Mouse (Mus musculus): ENCODE results near the gene Trcg1.

Trcg1 gene

DNA sequence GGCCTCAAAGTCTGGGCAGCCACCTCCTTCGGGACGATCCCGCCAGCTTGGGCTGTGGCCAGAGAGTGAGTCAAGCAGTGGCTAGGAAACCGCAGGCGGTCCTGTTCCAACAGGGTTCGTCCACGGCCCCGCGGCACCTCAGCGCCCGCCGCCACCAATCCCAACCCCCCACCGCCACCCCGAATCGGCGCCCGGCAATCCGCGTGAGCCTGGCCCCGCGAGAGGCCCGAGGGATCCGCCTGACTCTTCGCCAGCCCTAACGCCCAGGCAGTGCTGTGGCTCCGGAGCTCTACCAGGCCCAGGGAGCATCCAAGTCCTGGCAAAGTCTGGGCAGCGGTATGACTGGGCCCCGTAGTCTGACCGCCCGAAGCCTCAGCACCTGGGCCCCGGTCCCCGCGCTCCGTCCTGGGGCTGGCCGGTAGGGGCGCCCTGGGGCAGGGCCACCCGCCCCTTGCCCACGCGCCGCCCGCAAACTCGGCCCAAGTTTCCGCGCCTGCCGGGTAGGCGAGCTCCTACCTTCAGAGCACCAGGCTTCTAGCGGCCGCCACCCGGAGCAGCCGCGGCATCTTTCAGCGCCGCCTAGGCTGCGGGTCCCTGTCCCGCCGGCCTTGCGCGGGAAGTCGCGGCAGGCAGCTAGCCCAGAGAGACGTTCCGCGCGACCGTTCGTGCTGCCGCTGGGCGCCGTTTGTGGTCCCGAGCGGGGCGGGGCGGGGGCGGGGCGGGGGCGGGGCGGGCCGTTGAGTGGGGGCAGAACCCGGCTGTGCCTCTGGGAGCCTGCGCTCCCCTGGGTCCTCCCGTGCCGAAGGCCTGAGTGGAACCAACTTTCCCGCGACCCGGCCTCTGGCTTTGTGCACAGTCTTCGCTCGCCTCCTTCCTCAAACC lies 25.8 kb downstream of the Trcg1 start, which contains the start of gene 1700017B05Rik:
TSS of gene 1700017B05Rik (minus strand) at position 700 of the 882 bp plus-strand sequence.
- in situ Hi-C loops (cut with MboI; ENCODE audit: low sequenced_read_pairs) = no loop called here

DNA sequence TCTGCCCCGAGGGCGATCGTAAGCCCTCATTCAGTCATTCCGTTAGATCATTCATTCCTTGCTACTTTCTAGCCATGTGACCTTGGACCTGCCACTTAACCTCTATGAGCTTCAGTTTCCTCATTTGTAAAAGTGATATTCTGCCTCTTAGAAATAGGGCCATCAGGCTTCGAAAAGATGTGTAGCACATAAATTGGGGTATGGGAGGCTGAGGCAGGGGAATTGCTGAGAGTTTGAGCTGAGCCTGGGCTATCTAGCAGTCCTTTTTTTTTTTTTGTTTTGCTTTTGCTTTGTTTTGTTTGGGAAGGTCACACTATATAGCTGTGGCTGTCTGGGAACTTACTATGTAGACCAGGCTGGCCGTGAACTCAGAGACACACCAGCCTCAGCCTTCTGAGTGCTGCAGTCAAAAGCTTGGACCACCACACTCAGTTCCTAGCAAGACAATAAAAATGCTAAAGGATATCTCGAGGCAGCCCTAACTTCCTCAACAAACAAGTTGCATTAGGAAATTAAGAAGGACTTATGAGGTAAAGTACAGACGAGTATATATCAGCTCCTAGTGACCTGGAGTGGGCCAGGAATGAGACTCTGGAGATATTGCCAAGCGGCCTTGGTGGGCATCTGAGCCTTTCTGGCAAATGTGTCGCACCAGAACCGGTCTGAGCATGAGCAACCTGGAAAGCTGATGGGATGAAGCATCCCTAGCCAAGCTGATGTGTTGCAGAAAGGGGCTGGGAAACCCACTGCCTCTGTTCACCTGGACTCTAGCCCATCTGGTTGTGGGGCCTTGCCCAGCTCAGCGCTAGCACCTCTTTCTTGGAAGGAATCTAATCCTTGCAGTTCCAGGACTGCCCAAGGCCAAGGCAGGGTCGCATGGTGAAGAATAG lies 26.7 kb downstream of the Trcg1 start:
- in situ Hi-C loops (cut with MboI; ENCODE audit: low sequenced_read_pairs) = no loop called here

DNA sequence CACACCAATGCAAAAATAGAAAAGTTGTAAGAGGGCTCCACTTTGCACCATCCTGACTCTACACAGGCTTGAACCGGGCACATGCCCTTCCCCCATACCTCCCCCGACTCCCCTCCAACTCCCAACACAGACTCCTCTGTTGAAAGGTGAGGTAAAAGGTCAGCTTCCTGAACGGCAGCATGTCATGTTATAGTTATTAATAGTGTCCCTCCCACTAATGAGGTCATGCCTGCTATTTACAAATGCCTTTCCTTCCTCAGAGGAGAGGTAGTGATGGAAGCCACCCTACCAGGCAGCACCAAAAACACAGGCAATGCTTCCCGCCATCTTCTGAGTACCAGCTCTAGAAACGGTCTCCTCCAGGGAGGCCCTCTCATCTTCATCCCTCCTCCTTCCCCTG lies 28.8 kb downstream of the Trcg1 start:
- in situ Hi-C loops (cut with MboI; ENCODE audit: low sequenced_read_pairs) = no loop called here

DNA sequence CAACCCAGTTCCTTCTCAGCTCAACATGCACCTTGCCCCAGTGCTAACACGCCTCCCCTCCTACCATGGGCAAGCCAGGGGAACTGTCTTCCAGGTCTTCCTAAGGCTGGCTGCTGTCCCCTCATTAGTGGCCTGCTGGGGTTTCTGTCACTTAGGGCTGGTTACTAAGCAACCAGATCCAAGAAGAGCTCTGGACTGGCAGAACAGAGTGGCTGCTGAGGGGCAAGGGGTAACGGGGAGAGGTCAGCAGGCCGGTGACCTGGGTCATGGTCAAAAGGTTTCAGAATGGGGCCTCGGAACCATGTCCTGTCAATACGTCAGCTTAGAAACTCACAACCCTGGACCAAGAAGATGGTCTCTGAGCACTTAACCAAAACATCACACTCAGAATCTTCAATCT lies 31.1 kb downstream of the Trcg1 start:
- in situ Hi-C loops (cut with MboI; ENCODE audit: low sequenced_read_pairs) = no loop called here

DNA sequence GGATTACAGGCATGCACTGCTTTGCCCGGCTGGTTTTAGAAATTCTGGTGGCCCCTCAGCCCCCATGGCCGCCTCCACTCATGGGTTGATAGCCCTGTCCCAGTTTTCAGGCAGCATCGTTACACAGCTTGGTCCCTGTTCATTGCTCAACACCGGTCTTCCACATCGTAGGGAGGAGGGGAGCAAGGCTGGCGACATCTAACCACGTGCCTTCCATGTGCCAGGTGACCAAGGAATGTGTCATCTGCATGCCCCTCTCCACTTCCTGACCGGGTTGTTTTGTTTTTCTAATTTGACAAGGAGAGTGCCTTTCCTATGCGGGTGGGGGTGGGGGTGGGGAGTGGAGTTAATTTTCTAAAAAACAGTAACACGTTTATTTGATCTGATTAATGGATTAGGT lies 31.7 kb downstream of the Trcg1 start:
- in situ Hi-C loops (cut with MboI; ENCODE audit: low sequenced_read_pairs) = no loop called here

DNA sequence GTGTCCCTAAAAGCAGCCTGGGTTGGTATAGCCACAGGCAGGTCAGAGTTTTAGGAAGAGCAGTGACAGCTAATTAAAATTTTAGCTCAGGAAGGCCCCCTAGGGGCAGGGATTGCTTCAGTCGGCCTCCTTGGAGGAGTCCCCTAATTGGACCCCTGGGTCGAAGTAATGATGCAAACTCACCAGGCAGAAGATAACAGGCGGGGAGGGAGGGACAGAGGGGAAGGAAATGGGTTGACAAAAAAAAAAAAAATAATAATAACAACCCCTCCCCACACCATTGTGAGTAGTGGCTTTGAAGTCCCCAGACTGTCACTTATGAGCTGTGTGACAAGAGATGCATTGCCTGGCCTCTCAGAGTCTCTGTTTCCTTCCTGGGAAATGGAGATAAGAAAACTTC lies 32.2 kb downstream of the Trcg1 start:
- in situ Hi-C loops (cut with MboI; ENCODE audit: low sequenced_read_pairs) = no loop called here

DNA sequence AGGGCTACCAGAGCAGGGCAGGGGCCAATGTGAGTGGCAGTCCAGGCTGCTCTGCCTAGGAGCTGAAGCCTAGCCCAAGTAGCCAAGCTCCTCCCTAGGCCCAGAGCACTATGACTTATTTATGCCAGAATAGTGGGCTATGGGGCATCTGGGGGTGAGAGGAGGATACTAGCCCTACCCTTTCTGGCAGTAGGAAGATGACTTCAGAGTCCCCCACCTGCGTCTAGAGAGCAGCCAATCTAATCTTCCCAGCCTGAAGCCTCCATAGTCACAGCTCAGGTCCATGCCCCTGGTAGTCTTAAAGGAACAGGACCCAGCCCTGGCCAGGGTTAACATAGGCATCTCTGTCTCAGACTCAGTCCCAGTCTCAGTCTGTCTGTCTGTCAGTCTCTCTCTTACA lies 33.0 kb downstream of the Trcg1 start:
- in situ Hi-C loops (cut with MboI; ENCODE audit: low sequenced_read_pairs) = no loop called here

DNA sequence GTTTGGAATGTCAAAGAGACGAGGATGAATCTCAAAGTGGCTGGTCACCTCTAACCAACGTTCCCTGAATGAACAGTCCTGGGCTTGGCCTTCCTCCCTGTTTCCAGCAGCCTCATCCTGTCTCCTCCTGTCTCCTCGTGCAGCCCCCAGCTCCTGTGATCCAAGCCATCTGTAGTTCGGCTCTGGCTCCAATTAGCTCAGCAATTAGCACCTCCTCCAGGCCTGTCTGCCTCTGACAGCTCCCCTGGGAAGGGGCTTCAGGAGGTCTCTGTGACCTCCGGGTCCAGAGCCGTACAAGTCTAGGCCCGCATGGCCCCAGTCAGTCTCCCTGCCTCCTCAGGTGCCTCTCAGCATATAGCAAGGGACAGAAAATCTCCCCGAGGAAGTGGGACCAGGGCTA lies 34.0 kb downstream of the Trcg1 start:
- in situ Hi-C loops (cut with MboI; ENCODE audit: low sequenced_read_pairs) = no loop called here

DNA sequence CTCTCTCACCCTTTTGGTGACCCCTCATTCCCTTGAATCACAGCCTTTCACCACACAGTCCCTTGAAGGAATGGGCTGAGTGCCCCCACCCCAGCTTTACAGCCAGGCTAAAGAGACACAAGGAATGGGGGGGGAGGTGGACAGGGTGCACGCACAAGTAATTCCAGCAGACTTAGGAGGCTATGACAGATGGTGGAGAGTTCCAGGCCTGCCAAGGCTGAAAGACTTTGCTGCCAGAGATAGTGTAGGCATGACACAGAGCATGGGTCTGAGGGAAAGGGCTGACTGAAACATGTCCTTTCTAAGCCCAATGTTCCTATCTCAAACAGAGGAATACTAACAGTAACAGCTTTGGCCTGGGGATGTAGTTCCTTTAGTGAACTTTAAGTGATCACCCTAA lies 34.7 kb downstream of the Trcg1 start:
- in situ Hi-C loops (cut with MboI; ENCODE audit: low sequenced_read_pairs) = no loop called here

DNA sequence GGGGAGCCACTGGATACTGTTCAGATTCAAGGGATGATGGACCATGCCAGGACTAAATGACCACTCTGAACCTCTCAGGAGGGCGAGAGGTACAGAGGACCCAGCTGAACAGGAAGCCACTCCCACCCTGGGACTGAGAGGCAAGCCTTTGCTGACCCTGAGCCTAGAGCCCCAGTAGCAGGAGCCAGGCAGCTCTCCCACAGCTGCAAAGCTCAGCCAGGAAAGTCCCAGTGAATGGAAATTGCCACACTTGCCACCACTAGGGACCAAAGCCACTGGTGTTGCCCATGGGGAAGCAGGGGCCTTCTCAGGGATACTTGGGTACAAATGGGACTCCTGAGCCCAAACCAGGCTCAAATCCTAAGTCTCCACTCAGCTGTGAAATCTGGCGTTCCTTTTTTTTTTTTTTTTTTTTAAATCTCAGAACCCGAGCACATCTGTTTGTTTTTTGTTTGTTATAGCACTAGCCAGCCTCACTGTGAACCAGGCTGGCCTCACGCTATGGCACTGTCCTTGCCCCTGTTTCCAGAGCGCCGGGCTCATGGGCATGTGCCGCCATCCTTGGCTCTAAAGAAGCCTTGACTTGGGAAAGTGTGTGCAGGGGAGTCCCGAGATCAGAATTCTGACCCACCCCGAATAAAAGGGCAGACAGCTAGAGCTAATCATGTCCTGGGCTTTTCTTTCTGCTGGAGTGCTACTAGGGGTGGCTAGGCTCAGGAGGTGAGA lies 35.6 kb downstream of the Trcg1 start:
- in situ Hi-C loops (cut with MboI; ENCODE audit: low sequenced_read_pairs) = no loop called here

DNA sequence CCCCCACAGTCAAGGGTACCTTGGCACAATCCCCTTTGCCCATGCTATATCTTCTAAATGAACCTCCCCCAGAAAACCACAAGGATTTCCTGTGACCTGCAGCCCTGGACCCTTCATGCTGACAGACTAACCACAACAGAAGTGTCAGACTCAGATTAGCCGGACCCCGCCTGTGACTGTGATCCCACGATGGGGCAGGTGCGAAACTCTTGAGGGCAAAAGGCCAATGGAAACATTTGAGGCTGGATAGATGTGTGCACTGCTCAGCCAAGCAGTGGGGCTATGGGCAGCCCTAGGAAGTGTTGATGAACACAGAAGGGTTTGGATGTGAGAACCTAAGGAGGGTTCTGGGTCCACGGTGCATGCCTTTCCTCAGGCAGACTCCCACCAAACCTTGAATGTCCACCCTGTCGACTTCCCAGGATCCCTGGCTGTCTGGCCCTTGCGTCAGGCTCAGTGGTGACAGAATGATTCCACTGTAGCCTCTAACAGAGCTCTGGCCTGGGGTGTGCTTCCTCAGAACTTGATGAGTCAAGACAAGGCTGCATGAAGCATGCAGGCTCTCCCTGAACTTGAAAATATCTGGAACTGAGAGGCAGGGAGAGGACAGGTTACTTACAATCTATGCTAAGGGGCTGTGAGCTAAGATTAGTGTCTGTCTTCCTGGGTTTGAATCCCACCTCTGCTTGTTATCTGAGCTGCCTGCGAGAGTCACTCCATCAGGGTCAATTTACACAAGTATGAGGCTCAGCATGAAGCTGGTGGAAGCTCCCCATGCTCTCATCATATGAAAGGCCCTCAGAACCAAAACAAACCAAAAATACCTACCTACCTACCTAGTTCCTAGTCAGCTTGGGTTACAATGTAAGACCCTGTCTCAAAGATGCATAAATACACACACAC lies 36.8 kb downstream of the Trcg1 start:
- in situ Hi-C loops (cut with MboI; ENCODE audit: low sequenced_read_pairs) = no loop called here

DNA sequence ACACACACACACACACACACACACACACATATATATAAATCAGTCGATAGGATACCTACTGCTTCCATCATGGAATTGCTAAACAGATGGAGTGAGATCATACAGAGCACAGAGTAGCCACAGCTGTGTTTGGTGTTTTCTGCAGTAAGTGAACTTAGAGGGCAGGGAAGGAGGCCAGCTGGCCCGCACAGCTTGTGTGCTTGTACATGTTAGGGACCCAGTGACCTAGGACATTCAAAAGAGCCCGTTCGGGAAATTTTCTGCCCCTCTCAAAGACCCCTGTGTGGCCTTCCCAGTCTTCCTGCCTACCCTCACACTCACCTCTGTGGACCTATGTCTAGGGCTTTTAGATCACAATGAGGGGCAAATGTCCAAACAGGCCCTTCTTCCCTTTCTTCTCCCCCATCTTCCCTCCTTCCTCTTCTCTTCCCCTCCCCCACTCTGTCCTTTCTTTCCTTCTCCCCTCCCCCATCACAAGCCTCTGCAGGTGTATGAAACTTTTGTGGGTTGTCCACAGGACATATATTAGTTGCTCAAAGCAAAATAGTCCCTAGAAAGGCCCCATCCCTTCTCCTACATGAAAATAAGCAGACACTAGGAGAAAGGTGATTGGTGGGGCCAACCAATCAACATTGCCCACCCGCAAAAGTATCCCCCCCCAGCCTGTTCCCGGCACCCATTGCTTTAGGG lies 37.6 kb downstream of the Trcg1 start:
- in situ Hi-C loops (cut with MboI; ENCODE audit: low sequenced_read_pairs) = no loop called here

DNA sequence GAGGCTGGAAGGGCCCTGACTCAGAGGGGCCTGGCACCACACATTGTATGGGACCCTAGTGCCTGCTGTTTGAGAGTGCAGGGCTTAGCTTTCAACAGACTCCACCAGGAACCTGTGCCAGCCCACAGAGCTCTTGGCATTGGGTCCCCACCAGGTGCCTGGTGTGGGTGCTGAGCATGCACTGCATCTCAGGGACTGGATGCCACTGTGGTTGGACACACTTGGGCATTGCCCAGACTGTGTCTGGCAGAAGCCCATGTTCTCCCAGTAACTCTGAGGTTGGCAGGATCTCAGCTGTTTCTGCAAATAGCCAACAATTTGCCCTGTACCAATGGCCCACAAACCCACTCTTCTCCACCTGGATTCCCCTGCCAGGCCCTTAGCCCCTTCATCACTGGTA lies 40.0 kb downstream of the Trcg1 start:
- in situ Hi-C loops (cut with MboI; ENCODE audit: low sequenced_read_pairs) = no loop called here

DNA sequence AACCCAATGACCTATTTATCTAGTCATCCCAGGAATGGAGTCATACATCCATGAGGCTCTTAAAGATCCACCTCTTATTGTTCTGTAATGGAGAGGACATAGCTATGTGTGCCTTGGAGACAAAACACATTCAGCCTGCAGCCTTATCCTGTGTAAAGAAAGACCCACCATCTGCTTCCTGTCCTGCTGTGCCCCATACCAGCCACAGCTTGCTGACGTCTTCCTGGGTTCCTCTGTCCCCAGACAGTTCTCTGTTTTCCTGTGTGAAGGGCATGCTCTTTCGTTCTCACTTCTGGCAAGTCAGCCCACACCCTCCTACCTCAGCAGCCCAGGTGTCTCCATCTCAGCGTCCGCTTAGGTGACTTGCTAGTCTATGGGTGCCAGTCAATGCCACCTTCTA lies 41.9 kb downstream of the Trcg1 start:
- in situ Hi-C loops (cut with MboI; ENCODE audit: low sequenced_read_pairs) = no loop called here

DNA sequence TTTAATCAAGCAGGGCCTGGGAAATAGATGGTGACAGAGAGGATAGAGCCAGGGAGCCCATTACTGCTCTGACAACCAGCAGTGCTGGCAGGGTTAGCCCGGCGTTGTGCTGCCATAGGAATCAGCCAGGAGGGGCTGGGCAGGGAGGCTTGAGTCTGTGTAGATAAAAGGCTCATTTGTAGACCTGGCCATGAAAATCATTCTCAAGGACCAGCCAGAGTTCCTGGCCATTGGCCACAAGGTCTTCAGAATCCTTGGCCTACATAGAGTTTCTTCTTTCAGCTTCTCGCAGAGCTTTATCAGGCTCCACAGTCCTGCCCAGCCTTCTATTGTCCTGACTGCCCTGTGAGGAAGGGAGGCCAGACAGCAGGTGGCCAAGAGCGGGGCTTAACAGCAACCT lies 43.1 kb downstream of the Trcg1 start:
- in situ Hi-C loops (cut with MboI; ENCODE audit: low sequenced_read_pairs) = no loop called here

DNA sequence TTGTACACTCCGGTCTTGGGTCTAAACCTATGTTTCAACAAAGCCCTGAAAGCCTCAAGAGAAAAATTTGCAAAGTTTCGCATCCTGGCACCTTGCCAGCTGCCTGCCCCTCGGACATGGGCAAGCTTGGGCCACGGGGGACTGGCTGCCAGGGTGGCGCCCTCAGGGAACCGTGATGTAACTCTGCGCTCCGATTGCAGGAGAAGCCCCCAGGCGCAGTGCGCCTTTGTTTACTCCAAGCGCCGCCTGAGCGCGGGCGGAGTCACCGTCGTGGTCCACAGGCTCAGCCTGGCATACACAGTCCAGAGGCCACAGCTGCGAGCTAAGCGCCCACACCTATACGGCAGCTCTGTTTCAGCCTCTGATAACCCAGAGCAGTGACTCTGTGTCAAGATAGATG lies 45.2 kb downstream of the Trcg1 start:
- in situ Hi-C loops (cut with MboI; ENCODE audit: low sequenced_read_pairs) = no loop called here

DNA sequence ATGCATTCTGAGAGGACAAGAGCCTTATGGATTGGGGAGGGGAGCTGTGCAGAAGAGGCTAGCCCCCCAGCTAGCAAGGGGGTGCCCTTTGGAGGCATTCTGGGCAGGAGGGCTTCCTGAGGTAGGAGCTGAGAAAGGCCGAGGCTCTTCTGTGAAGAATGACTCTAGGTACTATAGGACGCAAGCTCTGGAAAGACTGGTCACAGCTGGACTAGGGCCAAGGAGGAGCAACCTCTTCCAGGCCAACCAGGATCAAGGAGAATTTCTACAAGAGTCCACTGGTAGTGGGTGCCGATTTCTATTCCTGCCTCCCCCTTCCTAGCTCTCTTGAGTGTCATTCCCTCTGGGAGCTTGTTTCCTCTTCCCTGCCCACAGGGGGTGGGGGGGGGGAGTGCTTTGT lies 46.3 kb downstream of the Trcg1 start:
- in situ Hi-C loops (cut with MboI; ENCODE audit: low sequenced_read_pairs) = no loop called here

DNA sequence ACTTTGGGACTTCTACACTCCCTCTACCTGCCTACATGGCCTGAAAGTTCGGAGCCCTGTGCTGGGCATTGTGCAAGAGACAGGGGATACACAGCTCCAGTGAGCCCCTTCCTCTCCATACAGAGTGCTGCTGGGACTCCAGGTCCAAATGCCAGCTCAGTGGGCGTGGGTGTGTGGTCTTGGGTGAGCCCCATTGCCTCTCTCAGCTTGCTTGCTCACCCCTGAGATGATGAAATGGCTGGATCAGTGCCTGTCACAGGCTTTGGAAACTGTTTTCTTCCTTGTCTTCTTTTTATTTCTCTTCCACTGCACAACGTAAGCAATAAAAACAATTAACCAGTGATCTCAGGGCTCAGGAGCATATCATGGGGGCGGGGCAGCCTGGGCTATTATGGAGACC lies 47.0 kb downstream of the Trcg1 start:
- in situ Hi-C loops (cut with MboI; ENCODE audit: low sequenced_read_pairs) = no loop called here

DNA sequence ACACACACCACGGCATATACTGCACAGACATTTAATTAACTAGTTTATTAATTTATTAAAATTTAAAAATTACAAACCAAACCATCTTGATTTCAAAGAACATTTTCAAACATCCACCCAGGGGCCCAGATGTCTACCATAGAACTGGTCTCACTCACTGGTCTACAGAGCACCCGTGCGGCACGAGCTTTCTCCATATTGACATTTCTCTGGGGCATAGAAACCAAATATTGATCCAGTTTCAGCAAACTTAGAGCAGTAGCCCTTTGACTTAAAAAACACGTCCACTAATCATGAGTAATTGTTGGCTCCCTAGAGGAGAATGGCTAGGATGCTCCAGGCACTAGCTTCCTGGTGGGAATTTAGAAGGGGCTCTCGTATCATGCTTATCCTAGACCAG lies 50.8 kb downstream of the Trcg1 start:
- in situ Hi-C loops (cut with MboI; ENCODE audit: low sequenced_read_pairs) = no loop called here

DNA sequence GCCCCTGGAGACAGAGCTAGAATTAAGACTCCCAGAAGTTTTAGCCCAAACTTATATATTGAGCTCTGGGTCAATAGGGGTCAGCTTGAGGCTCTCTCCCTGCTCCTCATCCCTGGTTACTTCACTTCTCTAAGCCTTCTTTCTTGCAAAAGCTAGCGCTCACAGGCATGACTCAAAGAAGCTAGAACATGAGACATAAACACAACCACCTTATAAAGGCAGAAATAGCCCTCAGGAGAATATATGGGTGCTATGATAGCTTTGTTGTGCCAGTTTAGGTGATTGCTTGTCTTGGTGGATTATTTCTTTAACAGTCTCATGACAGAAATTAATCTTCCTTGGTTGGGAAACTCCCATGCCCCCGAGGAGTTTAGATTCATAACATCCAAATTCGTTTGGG lies 58.5 kb downstream of the Trcg1 start:
- in situ Hi-C loops (cut with MboI; ENCODE audit: low sequenced_read_pairs) = no loop called here

Measured in CH12F3 (cell line).